ENCODE assay signal across 19 mouse cellular contexts in genomic region chr2:154394602-154395001, GRCm38 (mm10). TPM values are rescaled to one million over a fixed set of nuclear protein-coding genes. Genes with fewer than 3 reads are reported as not detected.
DNase-seq lines count a peak whose midpoint lies in the region; ATAC-seq and TF ChIP-seq lines count a peak whose summit lies in the region.
"Had no signal": no experiment of that assay in that cellular context is flagged by ENCODE, and none has a peak within 500 bp of the region (broad histone marks: within the 10 kb centered on the region; RNA-seq: fewer than 3 reads in every experiment).

No protein-coding gene starts in this region.

- DNase-seq in cerebellum, adult 11 months, result peak; percentile 33
- peak; percentile 55 for DNase-seq in hindbrain, postnatal 0 days (ENCODE audit: low spot score)
- DNase-seq in hindbrain, embryonic 11.5 days (ENCODE audit: low spot score), result no peak
- peak; percentile 64 for DNase-seq in cerebellum, adult 11-12 months
- peak; percentile 72 to 79 for DNase-seq in cerebellum, postnatal 25 days
- no peak for DNase-seq in adrenal gland, adult 2 months
- DNase-seq: adrenal gland, postnatal 25 days; embryo, embryonic 11 days; heart, postnatal 36 days; kidney, adult 9 months; liver; lung, adult 2 months; lung, postnatal 36 days; right cerebral cortex, postnatal 25 days had no signal

- no peak overlapping the region for H3K4me2 ChIP-seq in hindbrain, postnatal 0 days (ENCODE audit: low read depth, low read length)
- H3K4me2 ChIP-seq in hindbrain, embryonic 11.5 days (replicated peaks; ENCODE audit: low read depth, low read length), result no peak overlapping the region
- no peak overlapping the region for H3K4me2 ChIP-seq in intestine, embryonic 16.5 days (ENCODE audit: low read depth, low read length)
- H3K4me2 ChIP-seq: embryonic facial prominence, embryonic 15.5 days; forebrain, embryonic 12.5 days; neural tube, embryonic 13.5 days had no signal

- no peaks in the 10 kb centered on the region for H3K4me1 ChIP-seq in hindbrain, postnatal 0 days (ENCODE audit: insufficient read depth, low read length)
- H3K4me1 ChIP-seq in hindbrain, embryonic 11.5 days (replicated peaks; ENCODE audit: control insufficient read depth, insufficient read depth, low read length), result no peaks in the 10 kb centered on the region
- peaks cover 7% of the 10 kb centered on the region; the same call in 1 of the 2 replicates for H3K4me1 ChIP-seq in intestine, embryonic 16.5 days (ENCODE audit: control insufficient read depth, insufficient read depth, low read length)
- H3K4me1 ChIP-seq: forebrain, embryonic 12.5 days; neural tube, embryonic 13.5 days had no signal

- no peak for ATAC-seq in cerebellum, adult (ENCODE audit: insufficient number of reproducible peaks, low FRiP score, low TSS enrichment)
- ATAC-seq in hindbrain, postnatal 0 days, result no peak
- no peak for ATAC-seq in hindbrain, embryonic 11.5 days (ENCODE audit: low FRiP score)
- ATAC-seq in intestine, embryonic 16.5 days, result no peak

- no peak for TF ChIP-seq CTCF in hindbrain, postnatal 0 days (IDR thresholded peaks at IDR 0.05; ENCODE audit: low read depth)

- no peaks in the 10 kb centered on the region for H3K27me3 ChIP-seq in hindbrain, postnatal 0 days (ENCODE audit: insufficient read depth, low read length)
- H3K27me3 ChIP-seq in hindbrain, embryonic 11.5 days (ENCODE audit: control insufficient read depth, insufficient read depth, low read length), result no peaks in the 10 kb centered on the region
- no peaks in the 10 kb centered on the region for H3K27me3 ChIP-seq in intestine, embryonic 16.5 days (replicated peaks; ENCODE audit: control insufficient read depth, insufficient read depth, low read length)
- H3K27me3 ChIP-seq: embryonic facial prominence, embryonic 15.5 days; forebrain, embryonic 12.5 days; neural tube, embryonic 13.5 days had no signal

- H3K9ac ChIP-seq in hindbrain, postnatal 0 days (replicated peaks; ENCODE audit: low read length), result no peak overlapping the region
- no peak overlapping the region for H3K9ac ChIP-seq in hindbrain, embryonic 11.5 days (ENCODE audit: low read depth, low read length)
- no peak overlapping the region for H3K9ac ChIP-seq in intestine, embryonic 16.5 days (ENCODE audit: low read depth, low read length)
- H3K9ac ChIP-seq: embryonic facial prominence, embryonic 15.5 days; forebrain, embryonic 12.5 days; neural tube, embryonic 13.5 days had no signal

- H3K9me3 ChIP-seq in hindbrain, postnatal 0 days (ENCODE audit: low read length), result no peaks in the 10 kb centered on the region
- no peaks in the 10 kb centered on the region for H3K9me3 ChIP-seq in hindbrain, embryonic 11.5 days (ENCODE audit: control insufficient read depth, low read length)
- H3K9me3 ChIP-seq in intestine, embryonic 16.5 days (ENCODE audit: control insufficient read depth, low read length), result no peaks in the 10 kb centered on the region
- H3K9me3 ChIP-seq: embryonic facial prominence, embryonic 15.5 days; forebrain, embryonic 12.5 days; neural tube, embryonic 13.5 days had no signal

- 42% methylated on average over 3 of the region's 3 CpGs for WGBS in hindbrain, postnatal 0 days
- 88% methylated on average over 3 of the region's 3 CpGs for WGBS in hindbrain, embryonic 11.5 days
- 81% methylated on average over 3 of the region's 3 CpGs for WGBS in intestine, embryonic 16.5 days

- no peaks in the 10 kb centered on the region for H3K36me3 ChIP-seq in hindbrain, postnatal 0 days (ENCODE audit: insufficient read depth, low read length)
- H3K36me3 ChIP-seq in hindbrain, embryonic 11.5 days (ENCODE audit: control insufficient read depth, insufficient read depth, low read length), result no peaks in the 10 kb centered on the region
- H3K36me3 ChIP-seq in intestine, embryonic 16.5 days (ENCODE audit: control insufficient read depth, insufficient read depth, low read length), result no peaks in the 10 kb centered on the region
- H3K36me3 ChIP-seq: embryonic facial prominence, embryonic 15.5 days; forebrain, embryonic 12.5 days; neural tube, embryonic 13.5 days had no signal

- no peak overlapping the region for H3K4me3 ChIP-seq in hindbrain, postnatal 0 days (ENCODE audit: low read length)
- no peak overlapping the region for H3K4me3 ChIP-seq in hindbrain, embryonic 11.5 days (ENCODE audit: low read depth, low read length)
- H3K4me3 ChIP-seq in intestine, embryonic 16.5 days (ENCODE audit: low read length), result no peak overlapping the region
- H3K4me3 ChIP-seq: embryonic facial prominence, embryonic 15.5 days; forebrain, embryonic 12.5 days; neural tube, embryonic 13.5 days had no signal

- no peak overlapping the region for H3K27ac ChIP-seq in hindbrain, postnatal 0 days
- no peak overlapping the region for H3K27ac ChIP-seq in hindbrain, embryonic 11.5 days (ENCODE audit: low read depth, low read length)
- H3K27ac ChIP-seq in intestine, embryonic 16.5 days (ENCODE audit: low read length), result no peak overlapping the region
- H3K27ac ChIP-seq: embryonic facial prominence, embryonic 15.5 days; forebrain, embryonic 12.5 days; neural tube, embryonic 13.5 days had no signal

RNA-seq across cellular contexts. Expression of gene Snta1, which starts 13.3 kb away (rescaled TPM):
- 40.4 and 41.1 TPM in 2 replicates for total RNA-seq in hindbrain, postnatal 0 days (2014; rRNA removed)
- polyA plus RNA-seq in hindbrain, postnatal 0 days (2015; fragmentation: Nextera tagmentation; extraction: Ambion mirVana), result 20.0 and 20.1 TPM in 2 replicates
- 2.1 TPM in 2 replicates for polyA plus RNA-seq in hindbrain, embryonic 11.5 days (2014; fragmentation: Nextera tagmentation; extraction: Ambion mirVana)
- 4.1 and 4.3 TPM in 2 replicates for polyA plus RNA-seq in intestine, embryonic 16.5 days (2015; fragmentation: Nextera tagmentation; extraction: Ambion mirVana)
- total RNA-seq in adrenal gland, adult 2 months (2021), result 10 to 100 TPM; 19.9 to 29.6 TPM
- 53.6 and 57.1 TPM in 2 replicates for polyA plus RNA-seq in adrenal gland, adult 2 months (2012; rRNA removed)

RNA-seq across cellular contexts. Expression of gene Cdk5rap1, which starts 21.8 kb away (rescaled TPM):
- 9.6 and 13.2 TPM in 2 replicates for total RNA-seq in hindbrain, postnatal 0 days (2014; rRNA removed)
- 5.0 and 6.6 TPM in 2 replicates for polyA plus RNA-seq in hindbrain, postnatal 0 days (2015; fragmentation: Nextera tagmentation; extraction: Ambion mirVana)
- polyA plus RNA-seq in hindbrain, embryonic 11.5 days (2014; fragmentation: Nextera tagmentation; extraction: Ambion mirVana), result 13.2 and 15.8 TPM in 2 replicates
- 16.9 and 18.1 TPM in 2 replicates for polyA plus RNA-seq in intestine, embryonic 16.5 days (2015; fragmentation: Nextera tagmentation; extraction: Ambion mirVana)
- total RNA-seq in adrenal gland, adult 2 months (2021), result 10 to 100 TPM in 1 of 2 experiments, 1 to 10 TPM in 1; 9.7 to 14.4 TPM
- polyA plus RNA-seq in adrenal gland, adult 2 months (2012; rRNA removed), result 5.9 and 7.1 TPM in 2 replicates

RNA-seq across cellular contexts. Expression of gene Cbfa2t2, which starts 41.7 kb away (rescaled TPM):
- total RNA-seq in hindbrain, postnatal 0 days (2014; rRNA removed), result 48.3 and 51.7 TPM in 2 replicates
- 31.6 and 33.4 TPM in 2 replicates for polyA plus RNA-seq in hindbrain, postnatal 0 days (2015; fragmentation: Nextera tagmentation; extraction: Ambion mirVana)
- 68.2 and 71.5 TPM in 2 replicates for polyA plus RNA-seq in hindbrain, embryonic 11.5 days (2014; fragmentation: Nextera tagmentation; extraction: Ambion mirVana)
- polyA plus RNA-seq in intestine, embryonic 16.5 days (2015; fragmentation: Nextera tagmentation; extraction: Ambion mirVana), result 21.9 and 23.0 TPM in 2 replicates
- total RNA-seq in adrenal gland, adult 2 months (2021), result 10 to 100 TPM; 34.5 to 49.1 TPM
- 9.6 and 11.3 TPM in 2 replicates for polyA plus RNA-seq in adrenal gland, adult 2 months (2012; rRNA removed)

Comparison
In these comparisons a context has a peak if more than half of its experiments do, and no peak if none do; other contexts are left out.
1. DNase-seq: peak in cerebellum, adult 11 months (single experiment), hindbrain, postnatal 0 days (single experiment), cerebellum, adult 11-12 months (single experiment) and cerebellum, postnatal 25 days (2 of 2); none in hindbrain, embryonic 11.5 days (single experiment) and adrenal gland, adult 2 months (single experiment).